Mouse (Mus musculus) liver, embryonic 13.5 days (tissue): ENCODE measurements around the gene Tbx4. TPM values are rescaled to one million over a fixed set of nuclear protein-coding genes. Genes with fewer than 3 reads are reported as not detected.
A peak's percentile ranks its signal among the peaks of the same experiment; 100 is the strongest.

Experiments
- ATAC-seq: fragments of 200-750 bp; cut with Nextera tagmentation; 2 replicates; pipeline ENCODE4 v1.8.0; 2017; ENCODE audit warnings: low read depth, mild to moderate bottlenecking, moderate number of reproducible peaks, moderate library complexity
- DNase-seq: peaks from one replicate; pipeline ENCODE4 v3.0.0; 2022
- H3K27ac ChIP-seq: fragments of 300-500 bp; sonication (generic); 2 replicates; pipeline ENCODE4 v1.5.1; 2015; ENCODE audit warnings: moderate library complexity, mild to moderate bottlenecking, inconsistent platforms
- H3K27me3 ChIP-seq: fragments of 300-500 bp; sonication (generic); 2 replicates; pipeline ENCODE4 v1.6.1; 2015; ENCODE audit warnings: mild to moderate bottlenecking, inconsistent platforms
- H3K36me3 ChIP-seq: fragments of 300-500 bp; sonication (generic); 2 replicates; pipeline ENCODE4 v1.6.1; 2015; ENCODE audit warnings: mild to moderate bottlenecking, inconsistent platforms
- H3K4me1 ChIP-seq: fragments of 300-500 bp; sonication (generic); replicated peaks from 2 replicates; pipeline ENCODE4 v1.6.1; 2015; ENCODE audit warnings: inconsistent platforms
- H3K4me2 ChIP-seq: fragments of 300-500 bp; sonication (generic); 2 replicates; pipeline ENCODE4 v1.6.1; 2015; ENCODE audit warnings: inconsistent platforms, mild to moderate bottlenecking, moderate library complexity
- H3K4me3 ChIP-seq: fragments of 300-500 bp; sonication (generic); replicated peaks from 2 replicates; pipeline ENCODE4 v1.5.1; 2015; ENCODE audit warnings: mild to moderate bottlenecking, inconsistent platforms
- H3K9ac ChIP-seq: fragments of 300-500 bp; sonication (generic); 2 replicates; pipeline ENCODE4 v1.6.1; 2015; ENCODE audit warnings: mild to moderate bottlenecking, inconsistent platforms
- H3K9me3 ChIP-seq: fragments of 300-500 bp; sonication (generic); replicated peaks from 2 replicates; pipeline ENCODE4 v1.6.1; 2016; ENCODE audit warnings: inconsistent platforms
- WGBS: fragments of 180-500 bp; shearing (Covaris S2); methylation state at CpG from one replicate; pipeline ENCODE4 v1.1.7; 2015; ENCODE audit not compliant: insufficient replicate concordance; 5-methylcytosine and 5-hydroxymethylcytosine counted together
- polyA plus RNA-seq: library from polyadenylated mRNA; unstranded; fragments of >200 nt; fragmentation: Nextera tagmentation; extraction: Ambion mirVana; gene quantifications from 2 replicates; pipeline ENCODE4 v1.2.1, GENCODE M21; 2015

Tbx4 gene
- polyA plus RNA-seq: 0.05 and 0.06 TPM in 2 replicates

GRCm38 (mm10) chr11:85885665-85886428, at the start of gene Tbx4:
Tbx4 (plus strand) TSS chr11:85886422.
- WGBS: 22% methylated on average over 22 of the region's 28 CpGs
- Histone ChIP-seq H3K4me2 (no peak within 1 kb of the TSS), H3K9me3 (no peaks in the 10 kb centered on the region), H3K9ac (no peak within 1 kb of the TSS), H3K27ac (no peak within 1 kb of the TSS), H3K27me3 (peaks cover 97% of the 10 kb centered on the region), H3K4me3 (no peak within 1 kb of the TSS), H3K4me1 (peaks cover 12% of the 10 kb centered on the region), H3K36me3 (no peaks in the 10 kb centered on the region)
- ATAC-seq (no peak), DNase-seq (no peak)

- Histone ChIP-seq H3K9ac (no peak overlapping the region), H3K27me3 (peaks cover 100% of the 10 kb centered on the region), H3K4me1 (peaks cover 29% of the 10 kb centered on the region), H3K27ac (no peak overlapping the region), H3K4me2 (peak overlapping the region; percentile 28), H3K9me3 (no peaks in the 10 kb centered on the region), H3K36me3 (no peaks in the 10 kb centered on the region), H3K4me3 (peak overlapping the region; percentile 18)
- WGBS: 6% methylated on average over 32 of the region's 32 CpGs
- ATAC-seq (no peak), DNase-seq (no peak)
Measured at GRCm38 (mm10) chr11:85836523-85837290, 49.5 kb upstream of the Tbx4 start.

- ATAC-seq: no peak
- peak overlapping the region; percentile 18 for H3K4me3 ChIP-seq
- WGBS: 4% methylated on average over 18 of the region's 18 CpGs
Measured at GRCm38 (mm10) chr11:85837291-85837647, 49.0 kb upstream of the Tbx4 start.

DNA sequence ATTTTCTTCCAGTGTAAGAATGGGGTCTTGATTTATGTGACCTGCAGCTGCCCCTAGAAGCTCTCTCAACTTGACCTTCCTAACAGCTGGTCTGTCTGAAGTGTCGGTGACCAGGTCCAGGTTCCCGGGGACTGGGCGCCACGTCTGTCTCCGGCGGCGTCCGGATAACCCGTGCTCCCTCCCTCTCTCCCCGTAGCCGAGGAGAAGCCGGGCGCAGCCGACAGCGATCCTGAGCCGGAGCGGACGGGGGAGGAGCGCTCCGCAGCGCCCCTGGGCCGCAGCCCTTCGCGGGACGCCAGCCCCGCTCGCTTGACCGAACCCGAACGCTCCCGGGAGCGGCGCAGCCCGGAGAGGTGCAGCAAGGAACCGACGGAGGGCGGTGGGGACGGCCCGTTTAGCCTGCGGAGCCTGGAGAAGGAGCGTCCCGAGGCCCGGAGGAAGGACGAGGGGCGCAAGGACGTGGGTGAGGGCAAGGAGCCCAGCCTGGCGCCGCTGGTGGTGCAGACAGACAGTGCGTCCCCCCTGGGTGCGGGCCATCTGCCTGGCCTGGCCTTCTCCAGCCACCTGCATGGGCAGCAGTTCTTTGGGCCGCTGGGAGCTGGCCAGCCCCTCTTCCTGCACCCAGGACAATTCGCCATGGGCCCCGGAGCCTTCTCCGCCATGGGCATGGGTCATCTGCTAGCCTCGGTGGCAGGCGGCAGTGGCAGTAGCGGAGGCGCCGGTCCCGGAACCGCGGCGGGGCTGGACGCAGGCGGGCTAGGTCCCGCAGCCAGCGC, 48.4 kb upstream of the Tbx4 start:
- Histone ChIP-seq H3K4me3 (peak overlapping the region; percentile 18), H3K36me3 (no peaks in the 10 kb centered on the region), H3K9me3 (no peaks in the 10 kb centered on the region), H3K27ac (no peak overlapping the region), H3K27me3 (peaks cover 100% of the 10 kb centered on the region), H3K4me1 (peaks cover 27% of the 10 kb centered on the region), H3K9ac (peak overlapping the region; percentile 23; the same call in 1 of the 2 replicates), H3K4me2 (peak overlapping the region; percentile 28)
- 2% methylated on average over 67 of the region's 67 CpGs for WGBS
- ATAC-seq (no peak), DNase-seq (no peak)

More at GRCm38 (mm10) chr11:85837291-85837647, 49.0 kb upstream of the Tbx4 start:
- Histone ChIP-seq H3K36me3 (no peaks in the 10 kb centered on the region), H3K4me1 (peaks cover 28% of the 10 kb centered on the region), H3K4me2 (peak overlapping the region; percentile 28), H3K27me3 (peaks cover 100% of the 10 kb centered on the region), H3K9me3 (no peaks in the 10 kb centered on the region), H3K27ac (no peak overlapping the region), H3K9ac (no peak overlapping the region)
- no peak for DNase-seq

GRCm38 (mm10) chr11:85838424-85839257, 47.6 kb upstream of the Tbx4 start:
- ATAC-seq: no peak
- Histone ChIP-seq H3K4me3 (peak overlapping the region; percentile 18), H3K27me3 (peaks cover 100% of the 10 kb centered on the region), H3K4me2 (peak overlapping the region; percentile 28; the same call in 1 of the 2 replicates), H3K4me1 (peaks cover 29% of the 10 kb centered on the region), H3K9ac (no peak overlapping the region), H3K27ac (no peak overlapping the region), H3K36me3 (no peaks in the 10 kb centered on the region), H3K9me3 (no peaks in the 10 kb centered on the region)
- DNase-seq: no peak
- 12% methylated on average over 20 of the region's 20 CpGs for WGBS

DNA sequence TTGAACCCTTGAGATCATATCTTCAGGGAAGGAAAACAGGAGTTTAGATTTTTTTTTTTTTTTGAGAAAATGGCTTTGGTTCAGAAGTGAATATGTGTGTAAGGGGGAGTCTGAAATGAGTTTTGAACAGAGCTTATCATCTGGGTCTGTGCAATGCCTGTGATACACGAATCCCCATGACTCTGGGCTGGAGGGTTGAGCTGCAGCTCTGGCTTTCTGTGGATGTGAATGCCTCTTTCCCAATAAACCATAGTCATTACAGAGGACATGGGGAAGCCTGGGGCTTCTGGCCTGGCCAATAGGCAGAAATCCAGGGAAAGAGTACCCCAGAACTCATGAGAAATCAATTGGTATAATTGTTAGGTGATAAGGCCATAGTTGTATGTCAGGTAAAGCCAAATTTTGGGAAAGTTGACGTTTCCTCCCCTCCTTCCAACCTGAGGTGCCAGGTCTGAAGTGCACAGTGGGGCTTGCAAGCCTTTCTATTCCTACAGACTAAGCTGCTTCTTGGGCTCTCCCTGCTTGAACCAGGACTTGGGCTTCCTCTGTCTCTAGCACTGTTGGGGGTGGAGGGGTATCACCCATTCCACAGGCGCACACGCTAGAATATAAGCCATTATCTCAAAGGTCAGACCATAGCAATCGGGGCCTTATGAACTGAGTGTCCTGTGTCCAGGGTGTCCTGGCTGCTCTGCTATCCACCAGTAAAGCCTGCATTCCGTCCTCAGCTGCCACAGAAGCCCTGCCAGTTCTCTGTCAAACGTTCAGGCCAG, 46.8 kb upstream of the Tbx4 start:
- Histone ChIP-seq H3K9ac (no peak overlapping the region), H3K4me2 (no peak overlapping the region), H3K27me3 (peaks cover 100% of the 10 kb centered on the region), H3K27ac (no peak overlapping the region), H3K36me3 (no peaks in the 10 kb centered on the region), H3K4me1 (peaks cover 37% of the 10 kb centered on the region), H3K4me3 (no peak overlapping the region), H3K9me3 (no peaks in the 10 kb centered on the region)
- WGBS: 16% methylated on average over 7 of the region's 7 CpGs
- no peak for ATAC-seq
- DNase-seq: no peak

DNA sequence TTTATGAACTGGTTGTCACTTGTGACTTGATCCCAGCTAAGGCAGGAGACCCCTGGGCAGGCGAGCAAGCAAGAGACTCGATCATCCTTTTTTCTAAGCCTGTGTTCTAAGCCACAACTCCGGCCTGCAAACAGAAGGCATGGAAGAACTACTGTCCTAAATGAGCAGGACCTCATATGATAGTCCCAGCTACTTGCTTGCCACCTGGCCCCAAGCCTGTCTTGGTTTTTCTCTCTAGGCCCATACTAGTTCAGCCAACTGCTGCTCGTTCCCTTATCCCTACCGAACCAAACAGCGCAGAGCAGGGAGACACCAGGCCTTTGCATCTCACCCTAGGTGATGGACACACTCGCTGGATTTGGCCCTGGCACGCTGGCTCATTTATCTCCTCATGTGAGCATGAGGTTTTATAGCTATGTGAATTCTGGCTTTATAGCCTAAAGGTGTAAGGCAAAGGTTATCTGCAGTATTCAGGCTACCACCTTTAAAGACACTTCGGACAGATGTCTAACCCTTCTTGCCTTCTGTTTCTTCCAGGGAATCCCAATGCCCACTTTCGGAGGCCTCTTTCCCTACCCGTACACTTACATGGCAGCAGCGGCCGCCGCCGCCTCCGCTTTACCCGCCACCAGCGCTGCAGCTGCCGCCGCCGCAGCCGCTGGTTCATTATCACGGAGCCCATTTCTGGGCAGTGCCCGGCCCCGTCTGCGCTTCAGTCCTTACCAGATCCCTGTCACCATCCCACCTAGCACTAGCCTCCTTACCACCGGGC, 46.0 kb upstream of the Tbx4 start:
- ATAC-seq (no peak), DNase-seq (no peak)
- no peaks in the 10 kb centered on the region for H3K36me3 ChIP-seq
- H3K9ac ChIP-seq: no peak overlapping the region
- peak overlapping the region; percentile 20 for H3K4me3 ChIP-seq
- WGBS: 9% methylated on average over 27 of the region's 27 CpGs
- no peaks in the 10 kb centered on the region for H3K9me3 ChIP-seq
- H3K27me3 ChIP-seq: peaks cover 100% of the 10 kb centered on the region
- peaks cover 39% of the 10 kb centered on the region for H3K4me1 ChIP-seq
- H3K4me2 ChIP-seq: peak overlapping the region; percentile 28; the same call in 1 of the 2 replicates
- H3K27ac ChIP-seq: no peak overlapping the region

DNA sequence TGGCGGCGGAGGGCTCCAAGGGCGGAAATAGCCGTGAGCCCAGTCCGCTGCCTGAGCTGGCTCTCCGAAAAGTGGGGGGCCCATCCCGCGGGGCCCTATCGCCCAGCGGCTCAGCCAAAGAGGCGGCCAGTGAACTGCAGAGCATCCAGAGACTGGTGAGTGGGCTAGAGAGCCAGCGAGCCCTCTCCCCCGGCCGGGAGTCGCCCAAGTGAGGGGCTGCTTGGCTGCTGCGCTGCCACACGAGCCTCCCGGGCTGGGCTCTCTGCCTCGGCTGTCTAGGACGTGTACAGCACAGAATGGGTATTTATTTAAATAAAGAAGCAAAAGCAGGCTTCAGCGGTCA, 45.4 kb upstream of the Tbx4 start:
- Histone ChIP-seq H3K9me3 (no peaks in the 10 kb centered on the region), H3K4me1 (peaks cover 39% of the 10 kb centered on the region), H3K4me2 (peak overlapping the region; percentile 28; the same call in 1 of the 2 replicates), H3K27me3 (peaks cover 100% of the 10 kb centered on the region), H3K9ac (no peak overlapping the region), H3K4me3 (peak overlapping the region; percentile 20), H3K36me3 (no peaks in the 10 kb centered on the region), H3K27ac (no peak overlapping the region)
- ATAC-seq (no peak), DNase-seq (no peak)
- 3% methylated on average over 21 of the region's 21 CpGs for WGBS

DNA sequence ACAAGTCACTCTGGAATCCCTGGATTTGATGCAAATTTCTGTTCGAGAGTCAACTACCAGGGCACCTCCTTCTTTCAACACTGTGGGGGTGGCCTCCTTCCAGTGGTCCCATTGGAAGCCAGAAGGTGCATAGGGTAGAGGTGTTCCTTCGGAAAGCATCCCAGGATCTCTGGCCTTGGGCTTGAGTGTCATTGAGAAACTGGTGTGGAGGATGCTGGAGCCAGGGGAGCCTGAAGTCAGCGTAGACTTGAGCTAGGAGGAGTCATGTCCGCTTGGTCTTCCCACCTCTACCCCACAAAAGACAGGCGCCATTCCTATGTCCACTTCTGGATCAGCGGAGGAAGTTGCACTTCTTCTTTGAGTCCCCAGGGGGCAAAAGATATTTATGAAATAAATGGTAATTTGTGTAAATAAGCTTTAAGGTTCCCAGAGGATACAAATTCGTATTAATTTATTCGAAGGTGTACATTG, 45.0 kb upstream of the Tbx4 start:
- no peak for ATAC-seq
- DNase-seq: no peak
- Histone ChIP-seq H3K36me3 (no peaks in the 10 kb centered on the region), H3K4me1 (peaks cover 39% of the 10 kb centered on the region), H3K4me3 (no peak overlapping the region), H3K27me3 (peaks cover 100% of the 10 kb centered on the region), H3K4me2 (peak overlapping the region; percentile 77; the same call in 1 of the 2 replicates), H3K9ac (no peak overlapping the region), H3K9me3 (no peaks in the 10 kb centered on the region), H3K27ac (no peak overlapping the region)
- WGBS: 5% methylated on average over 8 of the region's 8 CpGs
